Mouse (Mus musculus): ENCODE measurements around the gene Pnpla3.

Gene Pnpla3

GRCm38 (mm10) chr15:84171166-84171565 lies 3.5 kb downstream of the Pnpla3 start:
- no peak for ATAC-seq (ENCODE audit: low TSS enrichment)

- peak; percentile 88; the same call in 1 of the 2 replicates for ATAC-seq (ENCODE audit: low TSS enrichment)
These were observed 11.1 kb downstream of the Pnpla3 start for GRCm38 (mm10) chr15:84178733-84179132.

GRCm38 (mm10) chr15:84182000-84182399 lies 14.4 kb downstream of the Pnpla3 start:
- ATAC-seq (ENCODE audit: low TSS enrichment): no peak

GRCm38 (mm10) chr15:84183967-84184366 lies 16.3 kb downstream of the Pnpla3 start:
- no peak for ATAC-seq (ENCODE audit: low TSS enrichment)

GRCm38 (mm10) chr15:84186196-84186595 lies 18.6 kb downstream of the Pnpla3 start:
- ATAC-seq (ENCODE audit: low TSS enrichment): no peak

- ATAC-seq (ENCODE audit: low TSS enrichment): no peak
These were observed 21.4 kb downstream of the Pnpla3 start for GRCm38 (mm10) chr15:84188887-84189530.

- peak; percentile 55; the same call in 1 of the 2 replicates for ATAC-seq (ENCODE audit: low TSS enrichment)
These were observed 22.2 kb downstream of the Pnpla3 start for GRCm38 (mm10) chr15:84189881-84190280.

- ATAC-seq (ENCODE audit: low TSS enrichment): peak; percentile 22; the same call in 1 of the 2 replicates
These were observed 24.1 kb downstream of the Pnpla3 start for GRCm38 (mm10) chr15:84191724-84192057.

GRCm38 (mm10) chr15:84192058-84192791 lies 24.6 kb downstream of the Pnpla3 start, which contains the start of gene Samm50:
Samm50 (plus strand) TSS chr15:84192241.
- peak; percentile 99 for ATAC-seq (ENCODE audit: low TSS enrichment)

- no peak for ATAC-seq (ENCODE audit: low TSS enrichment)
These were observed 29.0 kb downstream of the Pnpla3 start for GRCm38 (mm10) chr15:84196486-84197165.

GRCm38 (mm10) chr15:84207327-84207726 lies 39.7 kb downstream of the Pnpla3 start:
- ATAC-seq (ENCODE audit: low TSS enrichment): no peak

- ATAC-seq (ENCODE audit: low TSS enrichment): no peak
These were observed 42.1 kb downstream of the Pnpla3 start for GRCm38 (mm10) chr15:84209517-84210412.

- ATAC-seq (ENCODE audit: low TSS enrichment): peak; percentile 49; the same call in 1 of the 2 replicates
These were observed 42.8 kb downstream of the Pnpla3 start for GRCm38 (mm10) chr15:84210461-84210860.

- ATAC-seq (ENCODE audit: low TSS enrichment): no peak
These were observed 43.3 kb downstream of the Pnpla3 start for GRCm38 (mm10) chr15:84210941-84211340.

GRCm38 (mm10) chr15:84211564-84211963 lies 43.9 kb downstream of the Pnpla3 start:
- ATAC-seq (ENCODE audit: low TSS enrichment): no peak

GRCm38 (mm10) chr15:84212031-84212755 lies 44.6 kb downstream of the Pnpla3 start:
- ATAC-seq (ENCODE audit: low TSS enrichment): peak; percentile 50

GRCm38 (mm10) chr15:84212756-84213105 lies 45.1 kb downstream of the Pnpla3 start:
- no peak for ATAC-seq (ENCODE audit: low TSS enrichment)

- no peak for ATAC-seq (ENCODE audit: low TSS enrichment)
These were observed 45.6 kb downstream of the Pnpla3 start for GRCm38 (mm10) chr15:84213162-84213739.

GRCm38 (mm10) chr15:84214476-84214875 lies 46.8 kb downstream of the Pnpla3 start:
- ATAC-seq (ENCODE audit: low TSS enrichment): no peak

- ATAC-seq (ENCODE audit: low TSS enrichment): no peak
These were observed 47.6 kb downstream of the Pnpla3 start for GRCm38 (mm10) chr15:84215273-84215672.

GRCm38 (mm10) chr15:84216026-84216425 lies 48.4 kb downstream of the Pnpla3 start:
- ATAC-seq (ENCODE audit: low TSS enrichment): no peak
